Mouse (Mus musculus) embryonic facial prominence, embryonic 12.5 days (tissue): ENCODE measurements around the gene Grik4. TPM values are rescaled to one million over a fixed set of nuclear protein-coding genes. Genes with fewer than 3 reads are reported as not detected.

Experiments used
- ATAC-seq: fragments of 200-750 bp; cut with Nextera tagmentation; 2 replicates; pipeline ENCODE4 v1.8.0; 2017; ENCODE audit not compliant: insufficient number of reproducible peaks, insufficient read depth, low FRiP score, low TSS enrichment
- H3K27ac ChIP-seq: fragments of 300-500 bp; sonication (generic); 2 replicates; pipeline ENCODE4 v1.5.1; 2016; ENCODE audit warnings: mild to moderate bottlenecking
- H3K27me3 ChIP-seq: fragments of 300-500 bp; sonication (generic); 2 replicates; pipeline ENCODE4 v1.6.1; 2016; ENCODE audit warnings: mild to moderate bottlenecking, moderate library complexity
- H3K36me3 ChIP-seq: fragments of 300-500 bp; sonication (generic); 2 replicates; pipeline ENCODE4 v1.6.1; 2016; ENCODE audit warnings: mild to moderate bottlenecking
- H3K4me1 ChIP-seq: fragments of 300-500 bp; sonication (generic); 2 replicates; pipeline ENCODE4 v1.6.1; 2016
- H3K4me2 ChIP-seq: fragments of 300-500 bp; sonication (generic); replicated peaks from 2 replicates; pipeline ENCODE4 v1.6.1; 2016; ENCODE audit warnings: mild to moderate bottlenecking, moderate library complexity
- H3K4me3 ChIP-seq: fragments of 300-500 bp; sonication (generic); 2 replicates; pipeline ENCODE4 v1.5.1; 2016; ENCODE audit warnings: mild to moderate bottlenecking
- H3K9ac ChIP-seq: fragments of 300-500 bp; sonication (generic); 2 replicates; pipeline ENCODE4 v1.6.1; 2016; ENCODE audit warnings: mild to moderate bottlenecking, moderate library complexity
- H3K9me3 ChIP-seq: fragments of 300-500 bp; sonication (generic); 2 replicates; pipeline ENCODE4 v1.6.1; 2016; ENCODE audit warnings: mild to moderate bottlenecking, moderate library complexity
- WGBS: fragments of 180-500 bp; shearing (Covaris S2); methylation state at CpG from one replicate; pipeline ENCODE4 v1.1.7; 2016; 5-methylcytosine and 5-hydroxymethylcytosine counted together
- polyA plus RNA-seq: library from polyadenylated mRNA; unstranded; fragments of >200 nt; fragmentation: Nextera tagmentation; extraction: Ambion mirVana; gene quantifications from 2 replicates; pipeline ENCODE4 v1.2.1, GENCODE M21; 2016

Gene Grik4
- polyA plus RNA-seq, 1 experiment from 2014 or later = 3.8 TPM

DNA sequence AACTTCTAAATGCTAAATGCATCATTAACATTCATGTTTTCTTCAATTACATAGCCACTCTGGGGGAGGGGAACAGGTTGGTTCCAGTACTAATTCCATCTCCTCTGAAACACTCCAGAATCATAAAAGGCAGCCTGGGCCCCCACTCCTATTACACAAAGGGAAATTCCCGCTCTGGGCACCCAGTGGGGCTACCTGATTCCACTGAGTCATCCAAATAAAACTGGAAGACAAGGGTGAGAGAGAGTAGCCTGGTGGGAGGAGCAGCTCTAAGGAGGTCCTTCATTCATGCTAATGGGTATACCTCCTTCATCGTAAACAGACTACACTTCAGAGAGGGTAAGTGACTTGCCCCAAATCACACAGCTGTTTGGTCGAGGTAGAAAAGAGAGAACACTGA, 85.7 kb downstream of the Grik4 start:
- H3K27me3 ChIP-seq = no peaks in the 10 kb centered on the region
- no peak overlapping the region for H3K27ac ChIP-seq
- no peak for ATAC-seq
- H3K4me2 ChIP-seq = no peak overlapping the region
- H3K36me3 ChIP-seq = no peaks in the 10 kb centered on the region
- 0 out of 2 replicates have a peak, but pooled peaks cover 4% of the 10 kb centered on the region for H3K4me1 ChIP-seq
- no peak overlapping the region for H3K9ac ChIP-seq
- 70% methylated on average over 3 of the region's 3 CpGs for WGBS
- no peak overlapping the region for H3K4me3 ChIP-seq
- H3K9me3 ChIP-seq = no peaks in the 10 kb centered on the region

DNA sequence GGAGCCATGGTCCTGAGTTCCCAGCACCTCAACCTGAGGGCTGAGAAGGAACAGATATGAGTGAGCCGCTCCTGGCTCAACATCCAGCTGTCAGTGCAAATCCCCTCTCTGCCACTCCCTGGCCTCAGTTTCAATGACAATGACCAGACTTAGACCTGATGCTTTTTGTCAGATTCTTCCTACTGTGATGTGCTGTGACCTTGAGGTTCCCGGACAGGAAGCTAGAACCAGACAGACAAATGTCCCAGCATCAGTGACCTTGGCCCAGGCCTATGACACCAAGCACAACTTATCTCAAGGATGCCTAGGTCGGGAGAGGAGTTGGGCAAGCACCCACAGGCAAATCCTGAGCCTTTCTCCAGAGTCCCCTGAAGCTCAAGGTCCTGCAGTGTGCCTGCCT, 86.5 kb downstream of the Grik4 start:
- no peak for ATAC-seq
- Histone ChIP-seq H3K27ac (no peak overlapping the region), H3K9me3 (no peaks in the 10 kb centered on the region), H3K4me1 (0 out of 2 replicates have a peak, but pooled peaks cover 4% of the 10 kb centered on the region), H3K9ac (no peak overlapping the region), H3K27me3 (no peaks in the 10 kb centered on the region), H3K36me3 (no peaks in the 10 kb centered on the region), H3K4me3 (no peak overlapping the region), H3K4me2 (no peak overlapping the region)
- WGBS = 75% methylated on average over 3 of the region's 3 CpGs

DNA sequence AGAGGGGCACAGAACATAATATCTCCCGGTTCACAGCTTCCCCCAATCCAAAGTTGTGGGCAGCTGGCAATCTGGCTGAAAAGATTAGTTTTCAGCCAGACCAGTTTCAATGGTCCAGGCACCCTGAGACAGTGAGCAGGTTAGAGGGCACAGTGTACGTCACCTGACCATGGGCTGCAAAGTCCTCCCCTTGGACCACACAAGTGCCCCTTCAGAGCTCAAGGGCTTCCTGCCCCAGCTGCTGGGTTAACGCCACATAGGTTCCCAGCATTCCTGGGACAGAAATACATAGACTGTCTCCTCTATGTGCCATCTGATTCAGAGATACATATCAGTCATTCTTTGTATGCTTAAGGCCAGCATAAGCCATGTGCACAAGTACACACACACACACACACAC, 91.2 kb downstream of the Grik4 start:
- Histone ChIP-seq H3K4me1 (peaks cover 9% of the 10 kb centered on the region), H3K27ac (no peak overlapping the region), H3K27me3 (no peaks in the 10 kb centered on the region), H3K4me3 (no peak overlapping the region), H3K9me3 (no peaks in the 10 kb centered on the region), H3K4me2 (no peak overlapping the region), H3K36me3 (no peaks in the 10 kb centered on the region), H3K9ac (no peak overlapping the region)
- WGBS = 73% methylated on average over 3 of the region's 3 CpGs
- ATAC-seq = no peak

DNA sequence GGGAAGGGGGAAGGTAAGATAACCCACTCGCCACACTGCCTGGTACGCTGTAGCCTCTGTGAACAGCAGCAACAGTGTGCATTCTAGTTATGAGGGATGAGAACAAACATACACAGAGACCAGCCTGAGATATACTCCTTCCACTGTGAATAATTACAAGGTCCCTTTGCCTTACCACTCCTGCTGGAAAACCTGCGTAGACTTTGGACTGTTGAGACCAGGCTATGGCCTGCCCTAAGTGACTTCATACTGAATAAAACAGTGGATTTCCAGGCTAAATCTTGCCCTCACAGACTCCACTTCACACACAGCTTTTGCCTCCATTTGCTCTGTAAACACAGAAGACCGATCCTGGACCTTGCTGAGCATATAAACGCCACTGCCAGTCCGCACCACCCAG, 94.2 kb downstream of the Grik4 start:
- Histone ChIP-seq H3K4me1 (peaks cover 17% of the 10 kb centered on the region), H3K27me3 (no peaks in the 10 kb centered on the region), H3K4me2 (no peak overlapping the region), H3K9me3 (no peaks in the 10 kb centered on the region), H3K9ac (no peak overlapping the region), H3K36me3 (no peaks in the 10 kb centered on the region), H3K4me3 (no peak overlapping the region), H3K27ac (no peak overlapping the region)
- no peak for ATAC-seq
- WGBS = 85% methylated on average over 6 of the region's 6 CpGs

DNA sequence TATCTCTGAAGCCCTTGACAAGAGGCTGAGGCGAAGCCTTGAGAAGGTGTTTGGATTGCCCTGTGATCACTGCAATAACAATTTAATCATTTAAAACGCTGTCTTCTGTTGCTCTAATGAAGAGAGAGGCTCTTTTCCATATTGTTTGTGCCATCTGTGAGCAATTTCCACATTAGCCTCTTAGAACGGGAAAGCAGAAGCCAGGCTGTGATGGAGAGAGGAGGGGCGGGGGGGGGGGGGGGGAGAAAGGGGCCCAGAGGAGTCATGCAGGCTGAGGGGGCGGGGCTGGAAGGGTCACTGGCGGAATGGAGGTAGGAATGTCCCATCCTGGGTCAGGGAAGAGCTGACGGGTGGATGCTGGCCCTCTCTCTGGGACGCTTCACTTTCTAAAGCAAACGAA, 96.2 kb downstream of the Grik4 start:
- no peak overlapping the region for H3K27ac ChIP-seq
- H3K27me3 ChIP-seq = no peaks in the 10 kb centered on the region
- ATAC-seq = no peak
- peaks cover 17% of the 10 kb centered on the region for H3K4me1 ChIP-seq
- WGBS = 15% methylated on average over 8 of the region's 9 CpGs
- H3K4me3 ChIP-seq = no peak overlapping the region
- H3K9ac ChIP-seq = no peak overlapping the region
- H3K36me3 ChIP-seq = no peaks in the 10 kb centered on the region
- H3K9me3 ChIP-seq = no peaks in the 10 kb centered on the region
- 0 out of 2 replicates have a peak overlapping the region, but pooled peaks have one; percentile 19 for H3K4me2 ChIP-seq

DNA sequence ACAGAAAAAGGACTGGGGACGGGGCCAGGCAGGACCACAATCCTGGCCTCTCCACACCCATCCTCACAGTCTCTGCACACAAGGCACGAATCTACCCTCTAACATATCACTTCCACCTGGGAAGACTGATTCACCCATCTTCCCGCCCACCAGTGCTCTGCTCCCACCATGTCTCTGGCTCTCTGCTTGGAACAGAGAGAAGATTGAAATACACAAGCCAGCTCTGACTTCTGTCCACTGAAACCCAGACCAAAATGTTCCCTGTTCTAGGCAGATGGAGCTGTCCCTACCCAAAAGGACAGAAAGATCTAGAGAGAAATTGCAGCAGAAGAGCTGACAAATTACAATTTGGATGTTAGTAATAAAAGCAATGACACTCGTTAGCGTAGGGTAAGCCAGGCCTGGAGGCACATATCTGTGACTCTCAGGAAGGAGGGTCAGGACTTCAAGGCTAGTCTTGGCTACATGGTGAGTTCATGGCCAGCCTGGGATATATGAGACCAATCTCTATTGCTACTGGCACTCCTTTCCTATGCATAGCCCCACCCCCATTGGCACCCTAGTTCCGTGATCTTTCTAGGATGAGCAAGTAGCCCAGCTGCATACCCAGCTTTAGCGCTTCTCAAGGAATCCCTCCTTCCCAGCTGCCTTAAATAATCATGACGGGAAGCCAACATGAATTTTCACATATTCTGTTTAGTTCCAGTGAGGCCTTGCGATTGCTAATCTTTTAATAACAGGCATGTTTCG, 97.4 kb downstream of the Grik4 start:
- 65% methylated on average over 10 of the region's 10 CpGs for WGBS
- Histone ChIP-seq H3K27me3 (no peaks in the 10 kb centered on the region), H3K36me3 (no peaks in the 10 kb centered on the region), H3K4me3 (no peak overlapping the region), H3K9ac (no peak overlapping the region), H3K27ac (no peak overlapping the region), H3K9me3 (no peaks in the 10 kb centered on the region), H3K4me2 (no peak overlapping the region), H3K4me1 (peaks cover 17% of the 10 kb centered on the region)
- ATAC-seq = no peak

DNA sequence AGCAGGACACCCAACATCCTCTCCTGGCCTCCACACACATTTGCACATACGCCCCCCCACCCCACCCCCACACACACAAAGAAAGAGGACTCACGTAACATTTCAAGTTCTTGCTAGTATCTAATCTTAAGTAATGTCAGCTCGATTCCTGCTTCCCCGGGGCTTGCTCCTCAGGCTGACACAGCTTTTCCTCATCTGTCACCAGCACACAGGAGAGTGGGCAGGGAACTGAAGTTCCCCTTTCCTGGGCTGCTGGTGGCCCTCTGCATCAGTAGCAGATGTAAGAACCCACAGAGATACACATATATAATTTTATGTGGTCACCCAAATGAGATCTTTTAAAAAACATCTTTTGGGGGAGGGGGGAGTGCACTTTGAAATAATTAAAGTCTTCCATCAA, 98.2 kb downstream of the Grik4 start:
- peaks cover 12% of the 10 kb centered on the region for H3K4me1 ChIP-seq
- WGBS = 56% methylated on average over 4 of the region's 4 CpGs
- H3K4me3 ChIP-seq = no peak overlapping the region
- H3K9ac ChIP-seq = no peak overlapping the region
- H3K27ac ChIP-seq = no peak overlapping the region
- no peak overlapping the region for H3K4me2 ChIP-seq
- ATAC-seq = no peak
- no peaks in the 10 kb centered on the region for H3K36me3 ChIP-seq
- H3K27me3 ChIP-seq = no peaks in the 10 kb centered on the region
- no peaks in the 10 kb centered on the region for H3K9me3 ChIP-seq

DNA sequence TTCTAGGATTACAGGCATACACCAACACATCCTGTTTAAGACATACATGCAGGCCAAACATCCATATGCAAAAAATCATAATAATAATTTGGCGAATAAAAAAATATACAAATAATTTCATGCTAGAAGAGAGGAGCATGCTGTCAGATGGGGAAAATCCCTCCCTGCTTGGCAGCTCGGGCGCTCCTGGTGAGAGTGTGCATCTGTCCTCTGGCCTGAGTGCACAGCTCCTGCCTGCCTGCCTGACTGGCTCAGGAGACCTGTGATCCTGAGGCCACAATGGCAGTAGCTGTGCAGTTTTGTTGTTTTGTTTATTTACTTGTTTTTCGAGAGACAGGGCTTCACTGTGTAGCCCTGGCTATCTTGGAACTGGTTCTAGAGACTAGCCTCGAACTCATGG, 100.0 kb downstream of the Grik4 start:
- H3K27me3 ChIP-seq = no peaks in the 10 kb centered on the region
- no peak overlapping the region for H3K4me2 ChIP-seq
- no peak overlapping the region for H3K27ac ChIP-seq
- no peak overlapping the region for H3K4me3 ChIP-seq
- H3K9me3 ChIP-seq = no peaks in the 10 kb centered on the region
- no peak for ATAC-seq
- peaks cover 12% of the 10 kb centered on the region for H3K4me1 ChIP-seq
- WGBS = 92% methylated on average over 5 of the region's 5 CpGs
- H3K36me3 ChIP-seq = no peaks in the 10 kb centered on the region
- H3K9ac ChIP-seq = no peak overlapping the region

DNA sequence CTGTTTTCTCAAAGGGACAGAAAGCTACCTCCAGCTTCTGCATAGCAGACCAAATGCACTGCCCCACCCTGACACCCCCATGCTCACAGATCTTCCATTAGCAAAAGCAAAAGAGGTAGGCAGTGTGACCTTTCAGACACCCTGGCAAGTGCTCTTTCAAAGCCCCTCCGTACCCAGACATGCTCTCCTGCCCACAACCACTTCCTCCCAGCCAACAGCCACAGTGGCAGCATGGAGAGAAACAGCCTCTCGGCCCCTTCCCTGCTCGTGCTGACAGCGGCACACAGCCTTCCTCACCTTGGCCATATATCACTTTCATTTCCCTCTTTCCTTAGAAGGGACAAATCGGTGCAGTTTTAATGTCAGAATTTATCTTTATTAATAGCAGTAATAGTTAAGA, 106.0 kb downstream of the Grik4 start:
- Histone ChIP-seq H3K9ac (no peak overlapping the region), H3K4me1 (no peaks in the 10 kb centered on the region), H3K36me3 (no peaks in the 10 kb centered on the region), H3K4me2 (no peak overlapping the region), H3K27ac (no peak overlapping the region), H3K9me3 (no peaks in the 10 kb centered on the region), H3K27me3 (no peaks in the 10 kb centered on the region), H3K4me3 (no peak overlapping the region)
- ATAC-seq = no peak
- 82% methylated on average over 5 of the region's 5 CpGs for WGBS

DNA sequence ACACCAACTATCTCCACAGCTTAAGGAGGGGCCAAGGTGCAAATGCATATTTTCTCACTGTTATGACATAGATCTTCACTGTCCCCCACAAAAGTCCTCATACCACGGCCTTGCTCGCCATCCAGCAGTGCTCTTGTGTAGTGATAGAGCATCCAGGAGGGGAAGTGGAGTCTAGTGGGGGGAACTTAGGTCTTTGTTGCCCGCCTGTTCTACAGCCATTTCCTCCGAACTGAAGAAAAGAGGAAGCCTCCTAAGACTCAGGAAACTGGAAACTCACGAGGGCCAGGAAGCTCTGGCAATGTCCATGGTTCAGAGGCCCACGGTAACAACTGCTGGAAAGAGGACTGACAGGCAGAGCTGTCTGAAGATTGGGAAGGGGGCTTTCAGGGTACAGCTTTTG, 106.8 kb downstream of the Grik4 start:
- H3K9ac ChIP-seq = no peak overlapping the region
- H3K4me1 ChIP-seq = no peaks in the 10 kb centered on the region
- H3K4me2 ChIP-seq = no peak overlapping the region
- H3K27ac ChIP-seq = no peak overlapping the region
- H3K27me3 ChIP-seq = no peaks in the 10 kb centered on the region
- no peaks in the 10 kb centered on the region for H3K36me3 ChIP-seq
- no peak for ATAC-seq
- no peaks in the 10 kb centered on the region for H3K9me3 ChIP-seq
- no peak overlapping the region for H3K4me3 ChIP-seq
- 77% methylated on average over 6 of the region's 6 CpGs for WGBS

DNA sequence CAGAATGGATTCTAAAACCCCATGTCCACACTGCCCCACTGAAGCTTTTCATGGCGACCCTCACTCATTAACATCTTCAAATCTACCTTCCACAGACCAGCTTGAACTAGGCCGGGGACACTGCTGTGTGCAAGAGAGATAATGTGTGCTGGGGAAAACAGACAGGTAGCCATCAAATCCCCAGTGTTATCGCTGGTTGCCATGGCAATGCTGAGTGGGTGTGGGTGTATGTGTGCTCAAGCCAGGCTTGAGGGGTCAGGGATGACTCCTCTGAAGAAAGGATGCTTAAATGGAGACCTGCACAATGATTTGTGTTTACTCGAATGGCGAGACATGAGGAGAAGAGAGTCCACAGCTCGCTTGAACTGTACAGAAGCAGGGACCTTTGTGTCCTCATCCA, 112.7 kb downstream of the Grik4 start:
- 76% methylated on average over 6 of the region's 6 CpGs for WGBS
- no peak overlapping the region for H3K4me2 ChIP-seq
- no peak for ATAC-seq

DNA sequence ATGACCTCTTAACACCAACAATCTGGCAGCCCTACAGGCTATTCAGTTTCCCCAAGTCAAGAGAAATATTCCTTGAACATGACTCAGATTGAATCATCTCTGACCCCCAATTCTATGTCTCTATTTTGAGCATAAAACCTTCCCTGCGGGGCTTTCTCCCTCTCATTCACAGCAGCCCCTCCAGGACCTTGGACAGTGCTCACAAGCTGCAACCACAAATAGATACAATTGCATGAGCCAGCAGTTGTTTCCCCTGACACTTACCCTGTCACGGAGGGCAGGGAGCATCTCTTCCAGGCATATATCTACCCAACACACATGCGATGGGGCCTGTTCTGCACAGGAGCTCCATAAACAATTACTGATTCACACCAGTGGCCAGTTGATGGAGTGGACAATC, 125.0 kb downstream of the Grik4 start:
- no peak overlapping the region for H3K27ac ChIP-seq
- WGBS = 50% methylated on average over 3 of the region's 3 CpGs
- no peak for ATAC-seq

More for the DNA sequence above, 112.7 kb downstream of the Grik4 start:
- Histone ChIP-seq H3K4me3 (no peak overlapping the region), H3K27ac (no peak overlapping the region), H3K27me3 (no peaks in the 10 kb centered on the region), H3K9me3 (no peaks in the 10 kb centered on the region), H3K36me3 (no peaks in the 10 kb centered on the region), H3K4me1 (no peaks in the 10 kb centered on the region), H3K9ac (no peak overlapping the region)

More for the DNA sequence above, 125.0 kb downstream of the Grik4 start:
- no peaks in the 10 kb centered on the region for H3K27me3 ChIP-seq
- no peaks in the 10 kb centered on the region for H3K36me3 ChIP-seq
- no peak overlapping the region for H3K4me3 ChIP-seq
- H3K4me2 ChIP-seq = no peak overlapping the region
- no peaks in the 10 kb centered on the region for H3K9me3 ChIP-seq
- no peak overlapping the region for H3K9ac ChIP-seq
- H3K4me1 ChIP-seq = no peaks in the 10 kb centered on the region
